Mouse (Mus musculus): Measurements from ENCODE around the gene Kcng4.

DNA sequence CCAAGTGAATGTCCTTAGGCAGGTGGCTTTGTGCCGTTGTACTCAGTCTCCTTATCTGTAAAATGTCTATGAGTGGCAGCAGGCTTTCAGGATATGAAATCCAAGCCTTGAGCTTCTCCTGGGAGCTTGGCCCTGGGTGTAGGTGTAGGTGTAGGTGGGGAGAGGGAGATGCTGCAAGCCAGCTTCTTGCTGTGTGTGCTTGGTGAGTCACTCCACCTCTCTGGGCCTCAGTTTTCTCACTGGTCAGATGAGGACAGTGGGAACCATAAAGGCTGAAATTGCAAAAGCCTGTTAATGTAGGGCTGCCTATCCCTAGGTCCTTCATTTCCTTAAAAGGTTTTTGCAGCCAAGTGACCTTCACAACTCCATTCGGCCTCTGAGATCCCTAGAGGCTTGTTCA is 478 bp upstream of the Kcng4 start:
- TF ChIP-seq CTCF (IDR thresholded peaks at IDR 0.05; ENCODE audit: low read depth), result no peak
- no peak for TF ChIP-seq EP300 (IDR thresholded peaks at IDR 0.05; ENCODE audit: low read depth)
